Mouse (Mus musculus) heart, embryonic 16.5 days (tissue): Measurements from ENCODE around the gene Fkbp5. TPM values are rescaled to one million over a fixed set of nuclear protein-coding genes. Genes with fewer than 3 reads are reported as not detected.
"Not testable (repeated sequence)": the region's sequence is repeated elsewhere in the genome, so short reads cannot be mapped to it uniquely, and the experiment has no call there.

Experiments
- ATAC-seq: fragments of 200-750 bp; cut with Nextera tagmentation; replicated peaks from 2 replicates; pipeline ENCODE4 v1.8.0; 2017; ENCODE audit warnings: moderate number of reproducible peaks; ENCODE audit not compliant: insufficient read depth, low FRiP score; ENCODE audit errors: extremely low read depth
- H3K27ac ChIP-seq: fragments of 300-500 bp; sonication (generic); 2 replicates; pipeline ENCODE4 v1.5.1; 2014; ENCODE audit warnings: mild to moderate bottlenecking, low read length, control low read depth, moderate library complexity
- H3K27me3 ChIP-seq: fragments of 300-500 bp; sonication (generic); 2 replicates; pipeline ENCODE4 v1.6.1; 2014; ENCODE audit warnings: low read length, mixed read lengths; ENCODE audit not compliant: control insufficient read depth, insufficient read depth
- H3K36me3 ChIP-seq: fragments of 300-500 bp; sonication (generic); 2 replicates; pipeline ENCODE4 v1.6.1; 2014; ENCODE audit not compliant: control insufficient read depth, insufficient read depth
- H3K4me1 ChIP-seq: fragments of 300-500 bp; sonication (generic); 2 replicates; pipeline ENCODE4 v1.6.1; 2014; ENCODE audit warnings: low read length, mixed read lengths; ENCODE audit not compliant: control insufficient read depth, insufficient read depth
- H3K4me2 ChIP-seq: fragments of 300-500 bp; sonication (generic); 2 replicates; pipeline ENCODE4 v1.6.1; 2014; ENCODE audit warnings: low read depth, mild to moderate bottlenecking, control low read depth, low read length
- H3K4me3 ChIP-seq: fragments of 300-500 bp; sonication (generic); 2 replicates; pipeline ENCODE4 v1.5.1; 2014; ENCODE audit warnings: mild to moderate bottlenecking, control low read depth, low read length
- H3K9ac ChIP-seq: fragments of 300-500 bp; sonication (generic); 2 replicates; pipeline ENCODE4 v1.6.1; 2014; ENCODE audit warnings: low read length, control low read depth
- H3K9me3 ChIP-seq: fragments of 300-500 bp; sonication (generic); replicated peaks from 2 replicates; pipeline ENCODE4 v1.6.1; 2016; ENCODE audit warnings: low read length; ENCODE audit not compliant: control insufficient read depth
- WGBS: fragments of 180-500 bp; shearing (Covaris S2); extraction: QIAGEN DNeasy Blood & Tissue Kit; methylation state at CpG from one replicate; pipeline ENCODE4 v1.1.7; 2014; 5-methylcytosine and 5-hydroxymethylcytosine counted together
- polyA plus RNA-seq: library from polyadenylated mRNA; unstranded; fragments of >200 nt; fragmentation: Nextera tagmentation; extraction: Ambion mirVana; gene quantifications from 2 replicates; pipeline ENCODE4 v1.2.1, GENCODE M21; 2015

Fkbp5 gene
- polyA plus RNA-seq, 1 experiment from 2014 or later: 54.5 TPM

DNA sequence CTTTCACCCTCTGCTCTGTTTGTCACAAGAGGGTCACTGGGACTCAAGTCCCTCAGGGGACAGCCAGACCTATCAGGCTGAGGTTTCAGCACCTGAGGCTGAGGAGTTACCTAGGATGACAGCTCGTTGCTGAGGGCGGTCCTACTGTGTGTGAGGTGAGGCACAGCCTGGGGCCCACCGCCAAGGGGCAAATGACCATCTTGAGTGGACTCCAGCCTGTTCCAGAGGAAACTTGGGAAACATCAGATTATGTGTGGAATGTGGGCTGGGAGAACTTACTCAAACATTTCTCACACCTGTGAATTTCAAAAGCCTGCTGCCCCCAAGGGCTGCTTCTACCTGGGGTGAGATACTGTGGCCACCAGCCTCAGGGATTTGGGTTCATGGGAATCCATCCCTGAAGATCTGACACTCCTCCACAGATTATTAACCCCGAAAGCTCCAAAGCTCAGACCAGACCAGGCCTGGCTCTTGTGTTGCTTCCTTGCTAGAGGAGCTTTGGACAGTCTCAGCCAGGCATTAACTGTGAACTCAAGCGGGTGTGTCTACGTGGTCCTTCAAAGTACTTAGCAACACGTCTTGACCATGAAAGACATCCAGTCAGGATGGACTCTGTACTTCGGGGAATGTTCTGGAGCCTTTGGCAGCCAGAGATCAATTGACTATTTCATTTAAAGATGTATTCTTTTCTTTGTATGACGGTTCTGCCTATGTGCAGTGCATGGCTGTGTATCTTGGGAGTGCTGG, 156.6 kb downstream of the Fkbp5 start:
- WGBS: 71% methylated on average over 9 of the region's 9 CpGs
- no peak overlapping the region for H3K27ac ChIP-seq
- no peak overlapping the region for H3K4me2 ChIP-seq
- no peaks in the 10 kb centered on the region for H3K36me3 ChIP-seq
- peaks cover 60% of the 10 kb centered on the region for H3K27me3 ChIP-seq
- no peak overlapping the region for H3K9ac ChIP-seq
- peaks cover 20% of the 10 kb centered on the region for H3K4me1 ChIP-seq
- no peak overlapping the region for H3K4me3 ChIP-seq
- no peak for ATAC-seq
- H3K9me3 ChIP-seq: no peaks in the 10 kb centered on the region

DNA sequence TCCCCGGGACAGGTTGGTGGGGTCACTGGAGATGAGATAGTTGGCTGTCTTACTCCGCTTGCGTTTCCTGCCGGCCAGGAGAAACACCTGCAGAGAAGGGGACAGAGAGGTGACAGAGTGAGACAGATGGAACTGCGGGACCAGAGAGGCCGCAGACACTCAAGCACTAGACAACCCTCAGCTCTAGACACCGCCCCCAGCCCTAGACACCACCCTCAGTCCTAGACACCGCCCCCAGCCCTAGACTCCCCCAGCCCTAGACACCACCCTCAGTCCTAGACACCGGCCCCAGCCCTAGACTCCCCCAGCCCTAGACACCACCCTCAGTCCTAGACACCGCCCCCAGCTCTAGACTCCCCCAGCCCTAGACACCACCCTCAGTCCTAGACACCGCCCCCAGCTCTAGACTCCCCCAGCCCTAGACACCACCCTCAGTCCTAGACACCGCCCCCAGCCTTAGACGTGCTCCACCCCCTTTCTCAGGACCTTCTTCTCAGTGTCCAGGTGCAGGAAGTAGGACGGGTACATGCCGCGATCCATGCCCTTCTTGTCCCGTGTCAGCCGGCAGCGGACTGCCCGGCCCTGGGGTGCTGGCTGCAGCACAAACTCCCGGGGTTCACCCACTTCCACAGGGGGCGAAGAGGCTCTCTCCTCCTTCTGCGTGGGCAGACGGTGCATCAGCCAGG, 158.6 kb downstream of the Fkbp5 start:
- WGBS: 16% methylated on average over 24 of the region's 24 CpGs
- peaks cover 14% of the 10 kb centered on the region for H3K4me1 ChIP-seq
- H3K4me2 ChIP-seq, H3K9ac ChIP-seq, H3K9me3 ChIP-seq, H3K27ac ChIP-seq, H3K4me3 ChIP-seq, ATAC-seq, H3K36me3 ChIP-seq: not testable (repeated sequence)
- peaks cover 47% of the 10 kb centered on the region for H3K27me3 ChIP-seq

DNA sequence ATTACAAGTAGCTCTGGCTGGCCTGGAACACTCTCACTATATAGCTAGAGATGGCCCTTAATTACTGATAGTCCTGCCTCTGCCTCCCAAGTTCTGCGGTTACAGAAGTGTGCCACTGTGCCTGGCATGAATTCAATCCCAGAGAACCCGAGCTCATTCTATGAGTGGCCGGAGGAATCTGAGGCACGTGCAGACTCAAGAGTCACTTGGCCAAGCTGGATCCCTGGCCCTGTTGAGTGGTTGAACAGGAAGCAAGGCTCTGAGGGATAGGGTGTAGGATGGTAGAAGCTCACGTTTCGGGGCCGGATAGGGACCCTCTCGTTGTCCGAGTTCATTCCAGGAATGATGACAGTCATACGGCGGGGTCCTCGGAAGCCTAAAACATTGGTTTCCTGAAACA, 161.5 kb downstream of the Fkbp5 start:
- no peaks in the 10 kb centered on the region for H3K9me3 ChIP-seq
- H3K4me1 ChIP-seq: peaks cover 10% of the 10 kb centered on the region
- H3K9ac ChIP-seq: no peak overlapping the region
- H3K4me3 ChIP-seq: no peak overlapping the region
- peaks cover 42% of the 10 kb centered on the region for H3K27me3 ChIP-seq
- WGBS: 56% methylated on average over 12 of the region's 12 CpGs
- no peak overlapping the region for H3K4me2 ChIP-seq
- 0 out of 2 replicates have a peak, but pooled peaks have one; percentile 26 for ATAC-seq
- H3K27ac ChIP-seq: no peak overlapping the region
- no peaks in the 10 kb centered on the region for H3K36me3 ChIP-seq

DNA sequence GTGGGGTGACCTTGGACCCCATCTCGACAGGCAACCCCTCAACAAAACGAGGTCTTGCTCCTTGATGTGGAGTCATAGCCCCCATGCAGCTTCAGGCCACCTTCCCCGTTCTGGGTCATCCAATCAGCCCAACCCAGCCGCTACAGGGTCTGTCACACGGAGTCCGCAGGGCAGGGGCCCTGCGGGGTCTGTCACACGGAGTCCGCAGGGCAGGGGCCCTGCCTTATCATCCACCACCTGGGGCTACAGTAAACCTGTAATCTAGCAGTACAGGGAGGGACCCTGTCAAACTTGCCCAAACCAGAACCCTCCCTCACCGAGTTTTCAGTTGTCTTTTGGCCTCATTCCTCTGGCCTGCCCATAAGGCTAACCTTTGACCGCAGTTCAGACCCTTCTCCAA, 165.3 kb downstream of the Fkbp5 start:
- H3K9ac ChIP-seq: no peak overlapping the region

DNA sequence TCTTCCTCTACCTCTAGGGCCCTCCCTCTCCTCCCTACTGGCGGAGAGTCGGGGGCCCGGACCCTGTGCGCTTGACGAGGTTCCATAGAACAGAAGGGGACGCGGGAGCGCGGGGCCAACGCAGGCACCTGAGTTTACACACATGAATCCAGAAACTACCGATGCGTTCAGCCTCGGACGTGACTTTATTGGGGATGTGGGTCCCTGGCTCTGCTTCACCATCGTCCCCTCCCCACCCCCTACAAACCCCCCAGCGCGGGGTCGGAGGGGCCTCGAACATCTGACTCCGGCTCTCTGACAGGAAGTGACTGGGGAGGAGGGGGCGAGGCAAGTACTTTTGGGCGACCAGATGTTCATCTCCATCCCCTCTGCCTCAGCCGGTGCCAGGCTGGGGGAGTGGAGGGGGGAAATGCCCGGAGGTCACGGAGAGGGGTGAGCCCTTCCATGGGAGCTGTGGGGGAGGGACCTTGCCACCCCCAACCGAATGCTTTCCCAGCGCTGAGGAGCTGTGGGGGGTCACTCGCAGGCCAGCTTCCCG, 165.9 kb downstream of the Fkbp5 start:
- H3K4me2 ChIP-seq: peak overlapping the region; percentile 98
- H3K27ac ChIP-seq: peak overlapping the region; percentile 90
- peak overlapping the region; percentile 94 for H3K9ac ChIP-seq
- peaks cover 28% of the 10 kb centered on the region for H3K4me1 ChIP-seq
- no peak for ATAC-seq
- no peaks in the 10 kb centered on the region for H3K36me3 ChIP-seq
- 2% methylated on average over 26 of the region's 29 CpGs for WGBS
- no peaks in the 10 kb centered on the region for H3K9me3 ChIP-seq
- H3K27me3 ChIP-seq: peaks cover 10% of the 10 kb centered on the region; the same call in 1 of the 2 replicates
- H3K4me3 ChIP-seq: peak overlapping the region; percentile 73

More for the DNA sequence above, 165.3 kb downstream of the Fkbp5 start:
- Histone ChIP-seq H3K4me1 (peaks cover 27% of the 10 kb centered on the region), H3K4me3 (no peak overlapping the region), H3K27me3 (peaks cover 13% of the 10 kb centered on the region), H3K36me3 (no peaks in the 10 kb centered on the region), H3K4me2 (no peak overlapping the region), H3K27ac (no peak overlapping the region), H3K9me3 (no peaks in the 10 kb centered on the region)
- WGBS: 37% methylated on average over 11 of the region's 11 CpGs
- ATAC-seq: no peak

DNA sequence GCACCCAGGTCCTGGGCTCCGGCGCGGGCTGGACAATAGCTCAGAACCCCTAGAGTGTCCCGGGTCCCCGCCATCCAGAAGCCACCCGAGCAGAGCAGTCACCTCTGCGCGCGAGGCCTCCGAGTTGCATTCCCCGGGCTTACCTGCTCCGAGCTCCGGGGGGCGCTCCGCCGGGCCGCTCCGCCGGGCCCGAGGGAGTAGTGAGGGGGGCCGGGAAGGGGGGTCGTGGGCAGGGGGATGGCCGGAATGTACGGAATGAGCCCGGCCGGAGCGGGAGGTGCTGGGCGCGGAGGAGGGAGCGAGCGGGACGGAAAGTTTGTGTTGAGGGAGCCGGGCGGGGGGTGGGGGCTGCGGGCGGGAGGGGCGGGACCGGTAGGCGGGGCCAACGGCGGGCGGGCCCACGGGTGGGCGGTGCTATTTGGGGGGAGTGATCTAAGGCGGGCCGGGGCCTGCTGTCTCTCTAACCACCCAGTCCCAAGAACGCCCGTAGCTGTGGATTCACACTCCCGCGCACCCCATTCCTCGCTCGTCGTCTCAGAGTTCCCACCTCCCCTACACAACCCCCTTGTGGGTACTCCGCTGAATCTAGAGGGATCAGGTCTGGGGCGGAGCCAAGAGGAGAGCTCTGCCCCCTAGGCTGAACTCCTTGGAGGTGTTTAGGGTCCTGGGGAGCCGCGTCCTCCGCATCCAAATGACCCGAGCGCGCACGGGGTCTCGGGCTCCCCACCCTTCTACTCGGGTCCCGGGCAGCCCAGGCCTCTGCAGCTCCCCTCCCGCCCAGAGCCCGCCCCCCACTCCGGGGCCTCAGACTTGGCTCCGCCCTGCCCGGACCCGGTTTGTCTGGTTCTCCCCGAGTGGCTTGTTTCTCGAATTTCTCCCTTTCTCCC, 166.6 kb downstream of the Fkbp5 start, which contains the start of gene Tead3:
Gene Tead3 (minus strand): TSS at position 352 of the 887 bp plus-strand sequence.
- H3K4me2 ChIP-seq: peak within 1 kb of the TSS; percentile 98
- H3K9me3 ChIP-seq: no peaks in the 10 kb centered on the region
- peak; percentile 81 for ATAC-seq
- peaks cover 10% of the 10 kb centered on the region; the same call in 1 of the 2 replicates for H3K27me3 ChIP-seq
- H3K4me1 ChIP-seq: peaks cover 30% of the 10 kb centered on the region
- peak within 1 kb of the TSS; percentile 91 for H3K27ac ChIP-seq
- peak within 1 kb of the TSS; percentile 94 for H3K9ac ChIP-seq
- WGBS: under 1% methylated on average over 61 of the region's 73 CpGs
- H3K4me3 ChIP-seq: peak within 1 kb of the TSS; percentile 73
- no peaks in the 10 kb centered on the region for H3K36me3 ChIP-seq

DNA sequence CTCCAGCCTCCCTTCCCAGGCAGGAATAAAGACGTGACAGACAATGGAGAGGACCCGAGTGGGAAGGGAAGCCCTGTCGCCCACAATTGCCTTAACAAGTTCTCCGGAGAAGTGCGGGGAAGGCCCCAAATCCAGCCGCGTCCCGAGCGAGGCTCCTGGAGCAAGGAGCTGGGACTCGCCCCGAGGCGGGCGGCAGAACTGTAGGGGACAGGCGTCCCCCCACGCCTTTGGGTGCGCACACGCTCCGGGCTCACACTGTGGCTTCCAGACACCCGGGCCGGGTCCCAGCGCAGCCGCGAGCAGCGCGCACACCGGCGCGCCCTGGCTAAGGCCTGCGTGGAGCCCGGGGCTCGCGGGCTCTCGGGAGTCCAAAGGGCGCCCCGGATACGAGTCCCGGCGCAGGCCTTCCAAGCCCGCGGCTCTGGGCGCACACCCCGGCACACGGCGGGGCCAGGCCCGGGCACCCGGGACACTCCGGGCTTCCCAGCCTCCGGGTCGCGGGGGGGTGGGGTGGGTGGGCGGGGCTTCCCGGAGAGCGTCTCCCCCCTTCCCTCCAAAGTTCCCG, 167.3 kb downstream of the Fkbp5 start:
- Histone ChIP-seq H3K4me3 (peak overlapping the region; percentile 73), H3K4me2 (peak overlapping the region; percentile 98), H3K27ac (peak overlapping the region; percentile 91), H3K9ac (peak overlapping the region; percentile 94), H3K36me3 (no peaks in the 10 kb centered on the region), H3K27me3 (peaks cover 10% of the 10 kb centered on the region; the same call in 1 of the 2 replicates), H3K9me3 (no peaks in the 10 kb centered on the region), H3K4me1 (peaks cover 35% of the 10 kb centered on the region)
- peak; percentile 52 for ATAC-seq
- WGBS: under 1% methylated on average over 52 of the region's 54 CpGs

DNA sequence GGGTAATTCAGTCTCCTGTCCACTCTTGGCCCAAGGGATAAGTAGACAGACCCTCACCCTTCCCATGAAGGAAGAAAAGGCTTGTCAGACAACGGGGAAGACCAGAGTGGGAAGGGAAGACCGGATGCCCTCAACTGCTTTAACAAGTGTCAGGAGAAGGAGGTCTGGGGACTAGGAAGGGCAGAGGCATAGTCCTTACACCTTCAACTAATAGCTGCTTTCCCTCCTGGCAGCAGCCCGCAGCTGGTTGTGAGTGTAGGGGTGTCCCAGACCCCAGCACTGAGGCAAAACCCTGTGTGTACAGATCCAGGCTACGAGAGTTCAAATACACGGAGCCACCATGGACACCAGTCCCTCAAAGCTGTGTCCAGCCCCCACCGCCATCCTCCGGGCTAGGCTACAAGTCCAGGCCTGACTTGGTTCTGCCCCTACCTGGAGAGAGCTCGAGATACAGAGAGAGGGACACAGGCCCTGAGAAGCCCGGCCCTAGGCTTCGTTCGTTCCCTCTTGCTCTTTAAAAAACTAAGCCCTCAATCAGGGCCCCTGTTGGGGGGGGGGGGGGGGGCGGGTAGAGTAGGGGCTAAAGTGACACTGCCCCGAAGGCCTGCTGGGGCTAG, 168.0 kb downstream of the Fkbp5 start:
- peak overlapping the region; percentile 73 for H3K4me3 ChIP-seq
- H3K4me1 ChIP-seq: peaks cover 41% of the 10 kb centered on the region
- WGBS: 17% methylated on average over 13 of the region's 13 CpGs
- peak overlapping the region; percentile 94 for H3K9ac ChIP-seq
- no peak for ATAC-seq
- H3K9me3 ChIP-seq: no peaks in the 10 kb centered on the region
- H3K36me3 ChIP-seq: no peaks in the 10 kb centered on the region
- H3K27me3 ChIP-seq: peaks cover 7% of the 10 kb centered on the region; the same call in 1 of the 2 replicates
- peak overlapping the region; percentile 98 for H3K4me2 ChIP-seq
- H3K27ac ChIP-seq: peak overlapping the region; percentile 91
